Mouse (Mus musculus) brain, embryonic 14.5 days (tissue): ENCODE measurements around the gene Nog. TPM values are rescaled to one million over a fixed set of nuclear protein-coding genes. Genes with fewer than 3 reads are reported as not detected.

ENCODE experiments used
- DNase-seq: peaks from one replicate; pipeline ENCODE4 v3.0.0-alpha.2; 2011; ENCODE audit warnings: low read depth
- CTCF ChIP-seq: fragments of 200-500 bp; IDR thresholded peaks from 2 replicates; pipeline ENCODE4 v1.5.1; 2012; ENCODE audit warnings: inconsistent platforms, mild to moderate bottlenecking, moderate library complexity, borderline replicate concordance; ENCODE audit not compliant: insufficient read depth, insufficient read length; ENCODE audit errors: extremely low read depth
- POLR2A ChIP-seq: fragments of 200-500 bp; IDR thresholded peaks from 2 replicates; pipeline ENCODE4 v1.6.1; 2012; ENCODE audit warnings: mild to moderate bottlenecking, inconsistent platforms, borderline replicate concordance; ENCODE audit not compliant: poor library complexity, insufficient read depth, insufficient read length, severe bottlenecking; ENCODE audit errors: extremely low read depth
- polyA plus RNA-seq: library from polyadenylated mRNA; depleted of rRNA; stranded (reverse); fragments of >200 nt; gene quantifications from 2 replicates; pipeline ENCODE4 v1.2.3, GENCODE M21; 2012; rRNA removed

The Nog gene
- polyA plus RNA-seq, 1 experiment = 8.8 TPM

DNA sequence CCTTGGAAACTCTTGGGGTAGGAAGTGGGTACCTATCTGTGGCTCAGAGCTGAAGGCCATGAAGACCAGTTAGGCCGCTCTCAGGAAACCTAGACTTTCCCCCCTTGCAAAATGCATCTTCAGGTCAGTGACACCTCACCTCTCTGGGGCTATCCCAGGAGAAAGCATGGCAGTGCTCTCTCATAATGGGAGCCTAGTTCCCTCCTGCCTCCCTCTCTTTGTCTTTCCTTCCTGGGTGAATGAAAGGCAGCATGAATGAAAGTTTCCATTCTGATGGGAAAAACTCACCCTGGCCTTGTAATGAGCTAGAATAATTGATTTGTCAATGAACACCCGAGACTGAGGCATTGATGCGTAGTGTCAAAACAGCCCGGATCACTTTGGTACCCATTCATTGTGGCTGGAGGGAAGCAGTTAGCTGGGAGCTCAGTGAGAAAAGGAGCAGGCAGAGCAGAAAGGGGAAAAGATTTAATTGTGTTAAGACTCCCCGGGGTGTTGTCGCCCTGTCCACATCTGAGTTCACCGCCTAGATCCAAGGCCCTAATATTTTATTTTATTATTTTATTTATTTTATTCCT, 42.7 kb downstream of the Nog start:
- no peak for TF ChIP-seq CTCF
- no peak for TF ChIP-seq POLR2A

DNA sequence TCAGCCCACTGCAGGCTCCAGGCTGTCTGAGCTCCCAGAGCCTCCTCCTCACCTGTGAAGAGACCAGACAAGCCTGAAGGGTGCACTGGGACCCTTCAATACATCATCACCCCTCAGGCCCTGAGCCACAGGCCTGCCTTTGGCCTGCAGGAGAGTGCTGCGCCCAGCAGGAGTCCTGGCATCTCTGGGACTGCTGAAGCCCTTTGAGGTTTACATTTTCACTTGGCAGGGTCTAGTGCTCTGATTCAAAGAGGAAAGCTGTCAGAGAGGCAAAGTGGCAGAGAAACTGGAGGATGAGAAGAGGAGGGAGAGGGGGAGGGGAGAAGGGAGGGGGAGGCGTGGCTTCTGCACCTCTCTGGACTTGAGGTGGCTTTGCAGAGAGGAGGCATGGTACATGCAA, 44.2 kb downstream of the Nog start:
- TF ChIP-seq POLR2A = no peak
- peak; percentile 78 for DNase-seq

More for the DNA sequence above, 42.7 kb downstream of the Nog start:
- DNase-seq = peak; percentile 92

DNA sequence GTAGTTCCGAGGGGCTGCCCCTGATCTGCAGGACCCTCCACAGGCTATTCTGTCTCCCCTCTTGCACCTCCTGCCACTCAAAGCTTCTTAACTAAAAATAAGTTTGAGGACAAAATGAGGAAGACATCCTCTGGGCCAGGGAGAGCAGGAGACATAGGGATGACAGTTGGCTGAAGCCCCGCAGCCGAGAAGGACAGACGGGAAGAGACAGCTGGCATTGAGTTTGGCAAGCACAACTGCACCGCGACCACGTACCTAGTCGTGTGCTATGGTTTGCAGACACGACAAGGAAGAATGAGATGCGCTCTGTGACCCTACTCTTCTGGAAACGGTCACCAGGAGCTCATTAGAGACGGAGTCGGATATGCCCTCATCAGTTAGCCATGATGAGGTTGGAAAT, 48.2 kb downstream of the Nog start:
- DNase-seq = no peak
- TF ChIP-seq POLR2A (no peak), CTCF (no peak)

Other genes with a start within 250 kb of the Nog start
- gene Dgke, start 235.5 kb downstream of the Nog start, polyA plus RNA-seq = 18.4 and 23.1 TPM in 2 replicates
- 0.56 TPM in 1 of 2 replicates, not detected in the other for gene Gm525, start 228.5 kb downstream of the Nog start, polyA plus RNA-seq